ENCODE assay signal across 21 mouse cellular contexts in the genomic region with DNA sequence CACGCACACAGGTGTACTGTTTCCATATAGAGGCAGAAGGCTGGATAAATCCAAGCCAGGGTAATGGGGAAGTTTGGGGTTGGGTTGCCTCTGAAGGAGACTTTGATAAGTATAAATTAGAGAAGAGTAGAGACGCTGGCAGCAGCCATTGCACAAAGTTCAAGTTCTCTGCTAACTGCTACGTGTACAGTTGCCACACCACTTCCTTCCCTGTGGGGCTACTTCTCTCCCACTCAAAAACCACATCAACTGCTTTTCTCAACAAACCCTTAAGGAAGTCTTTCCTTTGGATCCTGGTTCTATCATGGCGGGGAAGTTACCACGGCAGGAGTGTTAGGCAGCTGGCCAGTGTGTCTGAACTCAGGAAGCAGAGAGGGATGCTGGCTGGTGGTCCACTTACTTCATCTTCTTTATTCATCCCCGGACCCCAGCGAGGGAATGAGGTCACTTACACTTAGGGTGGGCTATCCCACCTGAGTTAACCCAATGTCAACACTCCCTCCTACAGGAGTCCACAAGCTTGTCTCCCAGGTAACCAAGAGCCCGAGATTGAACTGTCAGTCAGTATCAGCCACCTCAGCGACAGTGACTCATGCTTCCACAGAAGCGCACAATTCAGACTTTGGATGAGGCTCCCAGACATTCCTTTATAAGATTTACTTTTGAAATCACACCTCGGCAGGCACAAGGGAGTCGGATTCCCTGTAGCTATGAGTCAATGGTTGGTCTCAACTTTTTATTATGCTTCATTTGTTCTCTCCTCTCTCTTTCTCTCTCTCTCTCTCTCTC.
DNase-seq lines count a peak whose midpoint lies in the region; ATAC-seq and TF ChIP-seq lines count a peak whose summit lies in the region.
"Had no signal": no experiment of that assay in that cellular context is flagged by ENCODE, and none has a peak within 500 bp of the region (broad histone marks: within the 10 kb centered on the region; RNA-seq: fewer than 3 reads in every experiment).

No protein-coding gene starts in this region.

- TF ChIP-seq POLR2A in lung, adult 2 months (IDR thresholded peaks at IDR 0.05; ENCODE audit: borderline replicate concordance, extremely low read depth, low read depth, low read length), result no peak
- no peak for TF ChIP-seq POLR2A in cerebellum, adult 2 months (IDR thresholded peaks at IDR 0.05; ENCODE audit: borderline replicate concordance, insufficient read depth, low read length)

- DNase-seq in lung, embryonic 14.5 days, result peak; percentile 28
- DNase-seq in lung, adult 2 months, result no peak
- DNase-seq in brain, adult 2 months (ENCODE audit: low read depth, low spot score), result peak; percentile 53
- DNase-seq in yolk sac, embryonic 10.5 days (ENCODE audit: low spot score), result no peak
- DNase-seq in left cerebral cortex, postnatal 14 days (ENCODE audit: low spot score in 2 of 2), result no peak
- DNase-seq in cerebellum, adult 2 months, result no peak
- DNase-seq: adrenal gland, adult 8-10 months; cerebellum, adult 11 months; heart, postnatal 4 days; kidney, adult 2 months; kidney, postnatal 14 days; right cerebral cortex, postnatal 4 days had no signal

- no peaks in the 10 kb centered on the region for H3K9me3 ChIP-seq in lung, embryonic 14.5 days (ENCODE audit: low read depth, low read length)
- H3K9me3 ChIP-seq in lung, embryonic 15.5 days, result no peaks in the 10 kb centered on the region
- H3K9me3 ChIP-seq: embryonic facial prominence, embryonic 10.5 days; forebrain, embryonic 12.5 days; heart, embryonic 15.5 days; midbrain, embryonic 13.5 days had no signal

- no peak overlapping the region for H3K9ac ChIP-seq in lung, embryonic 14.5 days
- H3K9ac ChIP-seq in lung, embryonic 15.5 days, result no peak overlapping the region
- H3K9ac ChIP-seq: forebrain, embryonic 12.5 days; heart, embryonic 15.5 days; midbrain, embryonic 13.5 days had no signal

- no peaks in the 10 kb centered on the region for H3K4me1 ChIP-seq in lung, embryonic 14.5 days (ENCODE audit: insufficient read depth)
- H3K4me1 ChIP-seq in lung, adult 2 months (ENCODE audit: control insufficient read depth, insufficient read depth, low read length), result no peaks in the 10 kb centered on the region
- H3K4me1 ChIP-seq in lung, embryonic 15.5 days, result peaks cover 14% of the 10 kb centered on the region; the same call in 1 of the 2 replicates
- peaks cover 7% of the 10 kb centered on the region for H3K4me1 ChIP-seq in cerebellum, adult 2 months (ENCODE audit: control insufficient read depth, insufficient read depth, low read length)
- H3K4me1 ChIP-seq: heart, embryonic 15.5 days; midbrain, embryonic 13.5 days had no signal

- ATAC-seq in lung, embryonic 14.5 days (ENCODE audit: insufficient read depth), result peak; percentile 41; the same call in 1 of the 2 replicates
- 0 out of 2 replicates have a peak, but pooled peaks have one; percentile 35 for ATAC-seq in lung, embryonic 15.5 days (ENCODE audit: borderline replicate concordance, extremely low read depth, low FRiP score, low TSS enrichment)
- peak; percentile 87 for ATAC-seq in megakaryocyte progenitor cell, adult 5-6 weeks (replicated peaks; ENCODE audit: poor library complexity)
- ATAC-seq: hindbrain, postnatal 0 days; midbrain, embryonic 13.5 days had no signal

- no peaks in the 10 kb centered on the region for H3K27me3 ChIP-seq in lung, embryonic 14.5 days (ENCODE audit: insufficient read depth, low read length)
- no peaks in the 10 kb centered on the region for H3K27me3 ChIP-seq in lung, embryonic 15.5 days
- H3K27me3 ChIP-seq in cerebellum, adult 2 months (ENCODE audit: control insufficient read depth, insufficient read depth, low read length), result no peaks in the 10 kb centered on the region
- H3K27me3 ChIP-seq: heart, embryonic 15.5 days; midbrain, embryonic 13.5 days had no signal

- no peak overlapping the region for H3K4me2 ChIP-seq in lung, embryonic 14.5 days
- H3K4me2 ChIP-seq in lung, embryonic 15.5 days, result no peak overlapping the region
- H3K4me2 ChIP-seq: forebrain, embryonic 12.5 days; heart, embryonic 15.5 days; liver, embryonic 11.5 days; midbrain, embryonic 13.5 days had no signal

- no peak overlapping the region for H3K4me3 ChIP-seq in lung, embryonic 14.5 days (ENCODE audit: low read depth, low read length)
- H3K4me3 ChIP-seq in lung, adult 2 months (replicated peaks; ENCODE audit: extremely low read depth, low read depth, low read length), result no peak overlapping the region
- no peak overlapping the region for H3K4me3 ChIP-seq in lung, embryonic 15.5 days
- H3K4me3 ChIP-seq in cerebellum, adult 2 months (replicated peaks; ENCODE audit: insufficient read depth, low read depth, low read length), result no peak overlapping the region
- H3K4me3 ChIP-seq: embryonic facial prominence, embryonic 10.5 days; forebrain, embryonic 12.5 days; heart, embryonic 15.5 days; midbrain, embryonic 13.5 days had no signal

- 53% methylated on average over 12 of the region's 12 CpGs for WGBS in lung, embryonic 14.5 days
- 51% methylated on average over 12 of the region's 12 CpGs for WGBS in lung, adult 2 months
- 51% methylated on average over 12 of the region's 12 CpGs for WGBS in lung, embryonic 15.5 days
- WGBS in cerebellum, adult 2 months, result 83% methylated on average over 12 of the region's 12 CpGs

- H3K27ac ChIP-seq in lung, embryonic 14.5 days (ENCODE audit: low read depth), result no peak overlapping the region
- H3K27ac ChIP-seq in lung, embryonic 15.5 days, result 0 out of 2 replicates have a peak overlapping the region, but pooled peaks have one; percentile 24
- no peak overlapping the region for H3K27ac ChIP-seq in cerebellum, adult 2 months (ENCODE audit: insufficient read depth, low read length)
- H3K27ac ChIP-seq: embryonic facial prominence, embryonic 10.5 days; forebrain, embryonic 12.5 days; hindbrain, postnatal 0 days; midbrain, embryonic 13.5 days; stomach, postnatal 0 days had no signal

- no peak for TF ChIP-seq CTCF in lung, embryonic 14.5 days (IDR thresholded peaks at IDR 0.05; ENCODE audit: low read depth)
- no peak for TF ChIP-seq CTCF in lung, adult 2 months (IDR thresholded peaks at IDR 0.05; ENCODE audit: insufficient read depth, low read length)
- no peak for TF ChIP-seq CTCF in cerebellum, adult 2 months (IDR thresholded peaks at IDR 0.05; ENCODE audit: borderline replicate concordance, insufficient read depth, low read depth, low read length)

- intact Hi-C loops in left cerebral cortex, postnatal 14 days (cut with DNase I), result no loop called here

- no peaks in the 10 kb centered on the region for H3K36me3 ChIP-seq in lung, embryonic 14.5 days (ENCODE audit: insufficient read depth)
- H3K36me3 ChIP-seq in lung, embryonic 15.5 days, result no peaks in the 10 kb centered on the region
- H3K36me3 ChIP-seq: embryonic facial prominence, embryonic 10.5 days; forebrain, embryonic 12.5 days; heart, embryonic 15.5 days; midbrain, embryonic 13.5 days had no signal

Comparison
In these comparisons a context has a peak if more than half of its experiments do, and no peak if none do; other contexts are left out.
1. DNase-seq: peak in lung, embryonic 14.5 days (single experiment) and brain, adult 2 months (single experiment); none in lung, adult 2 months (single experiment), yolk sac, embryonic 10.5 days (single experiment), left cerebral cortex, postnatal 14 days (0 of 2) and cerebellum, adult 2 months (0 of 2).
2. ATAC-seq: peak in every context shown above with its lines; median percentile 87 in megakaryocyte progenitor cell, adult 5-6 weeks; 41 in lung, embryonic 14.5 days; 35 in lung, embryonic 15.5 days.